Mouse (Mus musculus) cortical plate, adult 2 months (tissue): ENCODE data around the gene 1700028K03Rik.

Experiments used
- CTCF ChIP-seq: fragments of 200-500 bp; IDR thresholded peaks from 2 replicates; pipeline ENCODE4 v1.5.1; 2011; ENCODE audit warnings: mild to moderate bottlenecking, control low read depth, low read length; ENCODE audit not compliant: insufficient read depth; ENCODE audit errors: extremely low read depth
- POLR2A ChIP-seq: fragments of 200-500 bp; IDR thresholded peaks from 2 replicates; pipeline ENCODE4 v1.6.1; 2011; ENCODE audit warnings: mild to moderate bottlenecking, low read length, control low read depth; ENCODE audit not compliant: insufficient read depth; ENCODE audit errors: extremely low read depth

DNA sequence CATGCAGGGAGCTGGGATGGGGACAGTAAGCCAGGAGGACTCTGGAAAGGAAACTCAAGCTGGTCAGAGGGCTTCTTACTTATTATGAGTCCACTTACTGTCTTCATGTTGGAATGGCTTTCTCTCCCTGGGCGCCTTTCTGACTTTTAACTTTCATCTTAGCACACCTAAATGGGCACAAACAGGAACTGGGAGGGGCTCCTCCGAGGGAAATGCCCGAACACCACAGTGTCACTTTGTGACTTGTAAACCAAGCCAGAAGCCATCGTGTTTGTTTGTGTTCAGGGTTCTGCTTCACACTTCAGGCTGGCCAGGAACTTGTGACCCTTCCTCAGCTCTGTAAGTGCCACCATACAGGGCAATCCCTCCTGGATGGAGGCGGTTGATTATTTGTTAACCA, 19.8 kb downstream of the 1700028K03Rik start:
- TF ChIP-seq POLR2A (no peak), CTCF (no peak)
